Mouse (Mus musculus): ENCODE results near the gene Gm1110.
"Not testable (repeated sequence)": the region's sequence is repeated elsewhere in the genome, so short reads cannot be mapped to it uniquely, and the experiment has no call there.

Gm1110 gene

GRCm38 (mm10) chr9:26922909-26923526 lies at the start of gene Gm1110:
TSS of gene Gm1110 (minus strand) at chr9:26923111.
- DNase-seq, result no peak

GRCm38 (mm10) chr9:26947790-26948189 lies 24.9 kb upstream of the Gm1110 start:
- no peak for DNase-seq

- peak in 1 of 2 experiments; percentile 8 for DNase-seq
Measured at GRCm38 (mm10) chr9:26924146-26924545, 1.2 kb upstream of the Gm1110 start.

- DNase-seq, result no peak
Measured at GRCm38 (mm10) chr9:26919778-26920177, 3.1 kb downstream of the Gm1110 start.

- DNase-seq, result no peak
Measured at GRCm38 (mm10) chr9:26913150-26913549, 9.8 kb downstream of the Gm1110 start.

- no peak for DNase-seq
Measured at GRCm38 (mm10) chr9:26911251-26911650, 11.7 kb downstream of the Gm1110 start.

- DNase-seq, result not testable (repeated sequence)
Measured at GRCm38 (mm10) chr9:26869856-26870255, 53.1 kb downstream of the Gm1110 start.

GRCm38 (mm10) chr9:26860751-26861150 lies 62.2 kb downstream of the Gm1110 start, which contains the start of gene Glb1l3:
TSS of gene Glb1l3 (minus strand) at chr9:26860890.
- DNase-seq, result no peak

GRCm38 (mm10) chr9:26831089-26831488 lies 91.8 kb downstream of the Gm1110 start:
- DNase-seq, result no peak

Data from cerebellum, postnatal 36 days (tissue).